Mouse (Mus musculus) MEL (cell line): ENCODE data around the gene Wdfy1. TPM values are rescaled to one million over a fixed set of nuclear protein-coding genes. Genes with fewer than 3 reads are reported as not detected.

Experiments
- DNase-seq: peaks from one replicate; pipeline ENCODE4 v3.0.0; 2011; ENCODE audit warnings: low read depth, low spot score
- H3K27ac ChIP-seq: 2 replicates; pipeline ENCODE4 v1.5.1; 2012; ENCODE audit warnings: low read depth, mild to moderate bottlenecking, control low read depth, low read length, moderate library complexity; ENCODE audit not compliant: control insufficient read depth
- H3K27me3 ChIP-seq, 2 experiments: fragments of 150-350 bp in 1 of 2; sonication (generic) in 1 of 2; 2 replicates each; pipeline ENCODE4 v1.6.1; 2012; ENCODE audit warnings: low read length in 2 of 2, mild to moderate bottlenecking in 2 of 2, improper control_type of control experiment in 1 of 2, moderate library complexity in 1 of 2; ENCODE audit not compliant: insufficient read depth in 2 of 2, control insufficient read depth in 1 of 2
- H3K36me3 ChIP-seq, 2 experiments: 2 replicates each; pipeline ENCODE4 v1.6.1; 2012 to 2014; ENCODE audit warnings: low read length in 2 of 2, improper control_type of control experiment in 1 of 2, inconsistent platforms in 1 of 2, mild to moderate bottlenecking in 1 of 2; ENCODE audit not compliant: insufficient read depth in 2 of 2, control insufficient read depth in 1 of 2
- H3K4me1 ChIP-seq, 2 experiments: fragments of 150-350 bp in 1 of 2; sonication (generic) in 1 of 2; 2 replicates each; pipeline ENCODE4 v1.6.1; 2012; ENCODE audit warnings: low read length in 2 of 2, improper control_type of control experiment in 1 of 2, mild to moderate bottlenecking in 1 of 2; ENCODE audit not compliant: insufficient read depth in 2 of 2, control insufficient read depth in 1 of 2
- H3K4me3 ChIP-seq, 2 experiments: fragments of 150-350 bp in 1 of 2; sonication (generic) in 1 of 2; 2 replicates each; pipeline ENCODE4 v1.5.1; 2012; ENCODE audit warnings: low read depth in 2 of 2, low read length in 2 of 2, mild to moderate bottlenecking in 2 of 2, moderate library complexity in 2 of 2, control low read depth in 1 of 2, improper control_type of control experiment in 1 of 2; ENCODE audit not compliant: control insufficient read depth in 1 of 2, insufficient read depth in 1 of 2
- H3K79me2 ChIP-seq: 2 replicates; pipeline ENCODE4 v1.6.1; 2012; ENCODE audit warnings: mild to moderate bottlenecking, low read length, moderate library complexity; ENCODE audit not compliant: control insufficient read depth, poor library complexity, insufficient read depth
- H3K9ac ChIP-seq: 2 replicates; pipeline ENCODE4 v1.6.1; 2012; ENCODE audit warnings: low read depth, mild to moderate bottlenecking, control low read depth, low read length, moderate library complexity; ENCODE audit not compliant: control insufficient read depth, poor library complexity, severe bottlenecking
- H3K9me3 ChIP-seq: fragments of 150-350 bp; sonication (generic); replicated peaks from 2 replicates; pipeline ENCODE4 v1.6.1; 2012; ENCODE audit warnings: mild to moderate bottlenecking, low read length, improper control_type of control experiment, moderate library complexity; ENCODE audit not compliant: insufficient read depth
- BHLHE40 ChIP-seq: IDR thresholded peaks from 2 replicates; pipeline ENCODE4 v1.6.1; 2012; ENCODE audit warnings: low read depth, mild to moderate bottlenecking, inconsistent platforms, low read length, improper control_type of control experiment, borderline replicate concordance
- CHD1 ChIP-seq: IDR thresholded peaks from 2 replicates; pipeline ENCODE4 v1.6.1; 2012; ENCODE audit warnings: low read depth, mild to moderate bottlenecking, inconsistent platforms, low read length, improper control_type of control experiment
- CHD2 ChIP-seq: IDR thresholded peaks from 2 replicates; pipeline ENCODE4 v1.6.1; 2011; ENCODE audit warnings: low read length, improper control_type of control experiment
- E2F4 ChIP-seq: IDR thresholded peaks from 2 replicates; pipeline ENCODE4 v1.6.1; 2011; ENCODE audit warnings: low read depth, low read length, improper control_type of control experiment, borderline replicate concordance
- ELF1 ChIP-seq: IDR thresholded peaks from 2 replicates; pipeline ENCODE4 v1.6.1; 2014; ENCODE audit warnings: low read depth, mild to moderate bottlenecking, inconsistent platforms, low read length, improper control_type of control experiment, moderate library complexity
- ETS1 ChIP-seq: IDR thresholded peaks from 2 replicates; pipeline ENCODE4 v1.6.1; 2012; ENCODE audit warnings: low read depth, mild to moderate bottlenecking, inconsistent platforms, low read length, improper control_type of control experiment, moderate library complexity
- HCFC1 ChIP-seq: IDR thresholded peaks from 2 replicates; pipeline ENCODE4 v1.6.1; 2012; ENCODE audit warnings: low read depth, mild to moderate bottlenecking, inconsistent platforms, low read length, improper control_type of control experiment, moderate library complexity
- JUND ChIP-seq: IDR thresholded peaks from 2 replicates; pipeline ENCODE4 v1.6.1; 2011; ENCODE audit warnings: low read depth, mild to moderate bottlenecking, improper control_type of control experiment, low read length
- MAFK ChIP-seq: IDR thresholded peaks from 2 replicates; pipeline ENCODE4 v1.6.1; 2011; ENCODE audit warnings: low read depth, mild to moderate bottlenecking, low read length, improper control_type of control experiment, borderline replicate concordance
- MAX ChIP-seq: IDR thresholded peaks from 2 replicates; pipeline ENCODE4 v1.6.1; 2011; ENCODE audit warnings: low read length, improper control_type of control experiment
- MEF2A ChIP-seq: IDR thresholded peaks from 2 replicates; pipeline ENCODE4 v1.6.1; 2014; ENCODE audit warnings: low read depth, mild to moderate bottlenecking, inconsistent platforms, low read length, improper control_type of control experiment; ENCODE audit not compliant: poor library complexity, insufficient replicate concordance, severe bottlenecking; ENCODE audit errors: extremely low read depth
- MXI1 ChIP-seq: IDR thresholded peaks from 2 replicates; pipeline ENCODE4 v1.6.1; 2011; ENCODE audit warnings: mild to moderate bottlenecking, low read depth, low read length, improper control_type of control experiment
- MYB ChIP-seq: IDR thresholded peaks from 2 replicates; pipeline ENCODE4 v1.6.1; 2011; ENCODE audit warnings: mild to moderate bottlenecking, low read depth, low read length, improper control_type of control experiment
- MYC ChIP-seq: IDR thresholded peaks from 2 replicates; pipeline ENCODE4 v1.6.1; 2011; ENCODE audit warnings: low read depth, mild to moderate bottlenecking, low read length, improper control_type of control experiment, moderate library complexity
- POLR2A ChIP-seq, 2 experiments: IDR thresholded peaks; 2 replicates each; pipeline ENCODE4 v1.6.1; 2011 to 2012; ENCODE audit warnings: low read length in 2 of 2, mild to moderate bottlenecking in 2 of 2, control low read depth in 1 of 2, improper control_type of control experiment in 1 of 2, low read depth in 1 of 2, moderate library complexity in 1 of 2; ENCODE audit not compliant: control insufficient read depth in 1 of 2, insufficient read depth in 1 of 2, poor library complexity in 1 of 2
- POLR2AphosphoS2 ChIP-seq: IDR thresholded peaks from 2 replicates; pipeline ENCODE4 v1.6.1; 2011; ENCODE audit warnings: low read length, improper control_type of control experiment
- RCOR1 ChIP-seq: IDR thresholded peaks from 2 replicates; pipeline ENCODE4 v1.6.1; 2012; ENCODE audit warnings: low read depth, mild to moderate bottlenecking, inconsistent platforms, low read length, improper control_type of control experiment
- TCF12 ChIP-seq: IDR thresholded peaks from 2 replicates; pipeline ENCODE4 v1.6.1; 2014; ENCODE audit warnings: low read depth, mild to moderate bottlenecking, inconsistent platforms, low read length, improper control_type of control experiment, moderate library complexity
- UBTF ChIP-seq: IDR thresholded peaks from 2 replicates; pipeline ENCODE4 v1.6.1; 2012; ENCODE audit warnings: low read depth, mild to moderate bottlenecking, inconsistent platforms, low read length, improper control_type of control experiment, moderate library complexity, borderline replicate concordance; ENCODE audit not compliant: insufficient read depth
- ZMIZ1 ChIP-seq: IDR thresholded peaks from 2 replicates; pipeline ENCODE4 v1.6.1; 2012; ENCODE audit warnings: low read depth, mild to moderate bottlenecking, inconsistent platforms, low read length, improper control_type of control experiment, moderate library complexity
- polyA plus RNA-seq, 2 experiments: library from polyadenylated mRNA; stranded (reverse) in 1 of 2; unstranded in 1 of 2; fragments of >175 nt in 1 of 2; fragments of >200 nt in 1 of 2; gene quantifications; 2 replicates each; pipeline versions ENCODE4 v1.2.1 to v1.2.4; 2012; ENCODE audit warnings: low replicate concordance in 2 of 2, low read depth in 1 of 2; ENCODE audit not compliant: insufficient read length in 2 of 2, insufficient read depth in 1 of 2, missing spikeins in 1 of 2
- total RNA-seq: library from RNA; depleted of rRNA; stranded (reverse); fragments of 300-350 nt; gene quantifications from 2 replicates; pipeline ENCODE4 v1.2.3, GENCODE M21; 2012

Wdfy1 gene
- total and polyA plus RNA-seq, 3 experiments: 17.6 to 25.0 TPM; not detected in 1

- TF ChIP-seq BHLHE40: no peak
- no peak for TF ChIP-seq CHD2
- TF ChIP-seq TCF12: no peak
- TF ChIP-seq MEF2A: no peak
- TF ChIP-seq MXI1: no peak
- TF ChIP-seq, all 39 proteins: peak for 0
- Histone ChIP-seq H3K79me2 (no peaks in the 10 kb centered on the region), H3K36me3 (peaks cover 0 to 1% of the 10 kb centered on the region in 2 experiments; a peak in 1 of 4 replicates), H3K27me3 (no peaks in the 10 kb centered on the region), H3K9ac (no peak overlapping the region), H3K27ac (no peak overlapping the region), H3K4me3 (no peak overlapping the region), H3K4me1 (no peaks in the 10 kb centered on the region), H3K9me3 (no peaks in the 10 kb centered on the region)
- no peak for DNase-seq
Measured at GRCm38 (mm10) chr1:79706707-79707106, 69.2 kb downstream of the Wdfy1 start.

DNA sequence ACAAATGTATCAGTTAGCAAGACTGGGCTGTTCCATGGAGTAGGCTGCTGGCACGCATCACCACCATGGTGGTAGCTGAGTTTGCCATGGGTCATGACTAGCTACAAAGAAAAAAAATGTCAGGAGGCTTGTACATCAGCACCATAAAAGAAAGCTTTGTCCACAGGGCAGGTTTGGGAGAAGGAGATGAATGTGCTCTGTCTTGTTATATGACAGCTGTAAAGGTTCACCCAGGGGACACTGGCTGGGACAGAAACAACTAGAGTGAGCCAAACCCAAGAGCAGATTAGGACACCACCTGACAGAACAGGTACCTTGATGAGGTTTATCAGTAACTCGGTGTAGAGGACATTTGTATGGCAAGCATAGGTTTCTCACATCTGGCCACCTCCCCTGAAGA lies 71.3 kb downstream of the Wdfy1 start:
- TF ChIP-seq MAFK (no peak), E2F4 (no peak), HCFC1 (no peak), BHLHE40 (no peak), MAX (no peak), MYB (no peak), MYC (no peak), ZMIZ1 (no peak), JUND (no peak), POLR2AphosphoS2 (no peak), ETS1 (no peak), UBTF (no peak), RCOR1 (no peak), CHD1 (no peak), ELF1 (no peak), MXI1 (no peak), POLR2A (IDR thresholded peaks at IDR 0.05; ENCODE audit: control insufficient read depth in 1 of 2, insufficient read depth in 1 of 2, low read depth in 1 of 2, low read length in 2 of 2, poor library complexity in 1 of 2) (no peak), CHD2 (no peak)
- TF ChIP-seq, all 39 proteins: peak for 0
- Histone ChIP-seq H3K9ac (no peak overlapping the region), H3K27me3 (no peaks in the 10 kb centered on the region), H3K79me2 (no peaks in the 10 kb centered on the region), H3K36me3 (peaks cover 0 to 1% of the 10 kb centered on the region in 2 experiments; a peak in 1 of 4 replicates), H3K4me1 (no peaks in the 10 kb centered on the region), H3K9me3 (no peaks in the 10 kb centered on the region), H3K27ac (no peak overlapping the region), H3K4me3 (no peak overlapping the region)
- no peak for DNase-seq
